Mouse (Mus musculus): ENCODE data around the gene Plekhg6. TPM values are rescaled to one million over a fixed set of nuclear protein-coding genes. Genes with fewer than 3 reads are reported as not detected.

Plekhg6 gene
- total RNA-seq (2012; rRNA removed) = 1.1 and 1.5 TPM in 2 replicates

DNA sequence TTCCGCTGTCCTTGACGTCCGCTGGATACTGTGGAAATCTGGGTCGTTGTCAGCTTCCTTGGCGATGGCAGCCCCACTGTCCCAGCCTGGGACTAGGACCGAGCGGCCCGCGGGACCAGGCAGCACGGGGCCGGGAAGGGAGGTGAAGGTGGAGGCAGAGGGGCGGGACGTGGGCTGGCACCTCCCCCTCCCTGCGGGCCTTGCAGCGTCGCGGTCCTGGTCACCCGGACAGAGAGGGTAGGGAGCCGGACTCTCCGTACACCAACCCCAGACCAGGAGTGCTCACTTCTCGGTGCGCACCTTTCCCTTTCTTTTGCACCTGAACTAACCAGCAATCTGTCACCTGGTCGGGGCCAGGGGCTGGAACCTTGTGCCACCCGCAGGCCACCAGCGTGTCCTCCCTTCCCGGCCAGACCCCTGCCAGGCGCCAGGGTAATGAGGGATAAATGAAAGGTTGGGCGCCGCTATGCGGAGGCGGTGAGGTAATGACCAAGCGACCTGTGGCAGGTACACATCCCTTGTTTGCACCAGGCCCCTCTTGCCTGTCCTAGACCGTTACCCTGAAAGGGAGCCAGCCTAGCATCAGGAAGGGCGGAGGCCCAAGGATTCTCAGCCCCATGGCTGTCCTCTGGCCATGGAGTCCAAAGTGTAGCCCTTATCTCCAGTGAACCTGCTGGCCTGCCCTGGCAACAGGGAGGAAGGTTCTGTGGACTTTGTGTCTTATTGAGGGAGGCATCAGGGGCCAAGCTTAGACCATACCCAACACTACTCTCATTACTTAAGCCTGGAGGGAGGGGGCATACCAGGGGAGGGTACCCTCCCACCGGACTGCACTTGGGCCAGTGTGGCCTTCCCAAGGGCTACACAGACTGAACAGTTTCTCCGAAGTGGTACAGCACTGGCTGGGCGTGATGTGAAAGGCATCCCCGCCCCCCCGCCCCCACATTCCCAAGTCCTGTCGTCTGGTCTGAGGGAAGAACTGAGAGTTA lies at the start of gene Plekhg6:
Gene Plekhg6 (minus strand): TSS at position 422 of the 989 bp plus-strand sequence.
- Histone ChIP-seq H3K36me3 (ENCODE audit: control insufficient read depth, insufficient read depth, low read length, poor library complexity, severe bottlenecking) (no peaks in the 10 kb centered on the region), H3K4me1 (ENCODE audit: control insufficient read depth in 2 of 2, insufficient read depth in 2 of 2, low read length in 2 of 2, poor library complexity in 1 of 2) (peaks cover 9 to 23% of the 10 kb centered on the region in 2 experiments; a peak in 3 of 4 replicates), H3K4me3 (ENCODE audit: insufficient read depth in 1 of 2, low read depth in 1 of 2, low read length in 2 of 2, poor library complexity in 1 of 2, severe bottlenecking in 1 of 2) (peak within 1 kb of the TSS; percentile 63 to 70), H3K9me3 (ENCODE audit: control insufficient read depth, insufficient read depth, low read depth, low read length) (no peaks in the 10 kb centered on the region), H3K27ac (ENCODE audit: insufficient read depth, low read depth, low read length, poor library complexity, severe bottlenecking) (no peak within 1 kb of the TSS), H3K9ac (ENCODE audit: insufficient read depth, low read depth, low read length, poor library complexity, severe bottlenecking) (peak within 1 kb of the TSS; percentile 38)
- no peak for DNase-seq (ENCODE audit: low read depth, low spot score)
- in situ Hi-C loops (cut with MboI; ENCODE audit: low sequenced_read_pairs in 2 of 2, unreplicated experiment in 2 of 2) = no loop called here
- TF ChIP-seq HCFC1 (IDR thresholded peaks at IDR 0.05; ENCODE audit: borderline replicate concordance, insufficient read depth, low read length) (no peak), ZNF384 (IDR thresholded peaks at IDR 0.05; ENCODE audit: low read depth, low read length) (no peak), ZC3H11A (IDR thresholded peaks at IDR 0.05; ENCODE audit: borderline replicate concordance, low read depth, low read length) (no peak), MAFK (IDR thresholded peaks at IDR 0.05; ENCODE audit: insufficient read depth, low read depth, low read length) (no peak), CHD2 (IDR thresholded peaks at IDR 0.05; ENCODE audit: low read depth, low read length) (no peak)

DNA sequence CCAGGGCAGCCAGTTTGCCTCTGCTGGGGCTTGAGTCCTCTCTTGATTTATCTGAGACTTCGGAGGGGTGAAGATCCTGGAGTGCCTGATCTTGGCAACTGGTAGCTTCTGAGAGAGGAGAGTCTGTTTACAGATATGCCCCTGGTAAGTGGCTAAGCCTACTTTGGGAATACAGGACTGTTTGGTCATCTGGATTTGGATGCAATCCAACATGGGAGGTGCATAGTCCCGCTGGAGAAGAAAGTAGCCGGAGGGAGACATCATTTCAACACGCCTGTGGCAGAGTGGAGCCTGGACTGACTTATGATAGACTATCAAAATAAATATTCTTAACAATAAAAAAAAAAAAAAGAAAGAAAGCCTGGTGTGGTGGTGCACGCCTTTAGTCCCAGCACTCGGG lies 49.1 kb upstream of the Plekhg6 start:
- TF ChIP-seq CHD2 (IDR thresholded peaks at IDR 0.05; ENCODE audit: low read depth, low read length) (no peak), ZNF384 (IDR thresholded peaks at IDR 0.05; ENCODE audit: low read depth, low read length) (no peak), MAFK (IDR thresholded peaks at IDR 0.05; ENCODE audit: insufficient read depth, low read depth, low read length) (no peak), HCFC1 (IDR thresholded peaks at IDR 0.05; ENCODE audit: borderline replicate concordance, insufficient read depth, low read length) (no peak), ZC3H11A (IDR thresholded peaks at IDR 0.05; ENCODE audit: borderline replicate concordance, low read depth, low read length) (no peak)
- no peaks in the 10 kb centered on the region for H3K36me3 ChIP-seq (ENCODE audit: control insufficient read depth, insufficient read depth, low read length, poor library complexity, severe bottlenecking)
- H3K4me1 ChIP-seq (ENCODE audit: control insufficient read depth in 2 of 2, insufficient read depth in 2 of 2, low read length in 2 of 2, poor library complexity in 1 of 2) = peaks cover 11 to 29% of the 10 kb centered on the region in 2 experiments
- in situ Hi-C loops (cut with MboI; ENCODE audit: low sequenced_read_pairs in 2 of 2, unreplicated experiment in 2 of 2) = loop anchor here in 1 of 2 experiments (10.0 kb wide), 2 partner anchors 65 to 175 kb away; no protein-coding TSS in a partner anchor
- DNase-seq (ENCODE audit: low read depth, low spot score) = no peak
- H3K9me3 ChIP-seq (ENCODE audit: control insufficient read depth, insufficient read depth, low read depth, low read length) = no peaks in the 10 kb centered on the region
- no peak overlapping the region for H3K9ac ChIP-seq (ENCODE audit: insufficient read depth, low read depth, low read length, poor library complexity, severe bottlenecking)
- H3K4me3 ChIP-seq (ENCODE audit: insufficient read depth in 1 of 2, low read depth in 1 of 2, low read length in 2 of 2, poor library complexity in 1 of 2, severe bottlenecking in 1 of 2) = no peak overlapping the region
- H3K27ac ChIP-seq (ENCODE audit: insufficient read depth, low read depth, low read length, poor library complexity, severe bottlenecking) = no peak overlapping the region; the same call in 1 of the 2 replicates

DNA sequence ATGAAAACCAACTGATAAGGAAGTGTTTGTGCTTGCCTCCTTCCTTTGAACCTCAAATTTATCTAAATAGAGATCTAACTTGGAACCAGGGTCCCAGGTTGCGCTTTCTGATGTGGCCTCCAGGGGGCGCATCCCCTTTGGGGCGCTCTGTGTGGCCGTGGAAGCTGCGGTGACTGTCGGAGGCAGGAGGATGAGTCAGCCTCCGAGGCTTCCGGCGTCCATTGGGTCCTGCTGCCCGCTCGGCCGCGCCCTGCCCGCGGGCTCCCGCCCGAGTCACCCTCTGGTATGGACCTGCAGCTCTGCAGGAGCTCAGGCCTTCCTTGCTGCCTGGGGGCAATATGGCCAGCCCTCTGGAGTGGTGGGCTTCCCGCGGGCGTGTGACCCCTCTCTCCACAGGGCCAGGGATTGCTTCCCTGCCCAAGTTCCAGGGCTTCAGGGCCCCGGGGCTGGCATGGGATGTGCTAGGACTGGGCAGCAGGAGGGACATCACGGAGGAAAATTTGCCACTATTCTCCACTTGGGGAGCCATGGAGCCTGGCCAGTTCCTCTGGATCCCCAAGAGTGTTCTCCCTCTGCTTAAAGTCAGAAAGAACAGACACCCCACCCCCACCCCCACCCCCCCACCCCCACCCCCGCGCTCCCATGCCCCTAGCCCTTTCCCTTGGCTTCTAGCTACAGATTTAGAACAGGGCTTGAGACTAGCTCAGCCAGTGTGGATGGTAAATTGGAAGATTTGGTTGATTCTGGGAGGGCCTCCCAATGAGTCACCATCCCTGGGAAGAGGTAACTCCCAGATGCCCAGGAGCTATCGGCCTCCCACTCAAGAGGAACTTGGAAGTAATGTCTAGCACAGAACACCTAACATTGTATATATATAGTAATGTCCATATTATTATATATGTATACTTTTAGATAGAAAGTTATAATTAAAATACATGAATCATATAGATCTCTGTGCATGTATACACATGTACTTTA lies 46.1 kb upstream of the Plekhg6 start:
- peak overlapping the region; percentile 51 to 59 for H3K4me3 ChIP-seq (ENCODE audit: insufficient read depth in 1 of 2, low read depth in 1 of 2, low read length in 2 of 2, poor library complexity in 1 of 2, severe bottlenecking in 1 of 2)
- H3K9ac ChIP-seq (ENCODE audit: insufficient read depth, low read depth, low read length, poor library complexity, severe bottlenecking) = peak overlapping the region; percentile 60
- in situ Hi-C loops (cut with MboI; ENCODE audit: low sequenced_read_pairs in 2 of 2, unreplicated experiment in 2 of 2) = loop anchor here in 1 of 2 experiments (10.0 kb wide), 2 partner anchors 62 to 178 kb away; no protein-coding TSS in a partner anchor
- TF ChIP-seq MAFK (IDR thresholded peaks at IDR 0.05; ENCODE audit: insufficient read depth, low read depth, low read length) (0 out of 2 replicates have a peak, but pooled peaks have one; percentile 50), HCFC1 (IDR thresholded peaks at IDR 0.05; ENCODE audit: borderline replicate concordance, insufficient read depth, low read length) (no peak), ZC3H11A (IDR thresholded peaks at IDR 0.05; ENCODE audit: borderline replicate concordance, low read depth, low read length) (peak; percentile 88), CHD2 (IDR thresholded peaks at IDR 0.05; ENCODE audit: low read depth, low read length) (no peak), ZNF384 (IDR thresholded peaks at IDR 0.05; ENCODE audit: low read depth, low read length) (no peak)
- no peaks in the 10 kb centered on the region for H3K9me3 ChIP-seq (ENCODE audit: control insufficient read depth, insufficient read depth, low read depth, low read length)
- H3K36me3 ChIP-seq (ENCODE audit: control insufficient read depth, insufficient read depth, low read length, poor library complexity, severe bottlenecking) = no peaks in the 10 kb centered on the region
- DNase-seq (ENCODE audit: low read depth, low spot score) = no peak
- H3K27ac ChIP-seq (ENCODE audit: insufficient read depth, low read depth, low read length, poor library complexity, severe bottlenecking) = no peak overlapping the region; the same call in 1 of the 2 replicates
- peaks cover 9 to 38% of the 10 kb centered on the region in 2 experiments for H3K4me1 ChIP-seq (ENCODE audit: control insufficient read depth in 2 of 2, insufficient read depth in 2 of 2, low read length in 2 of 2, poor library complexity in 1 of 2)

Data from ES-E14 (cell line).